Mouse (Mus musculus) brown adipose tissue, adult 24 weeks (tissue): ENCODE results near the gene Gm28374. TPM values are rescaled to one million over a fixed set of nuclear protein-coding genes. Genes with fewer than 3 reads are reported as not detected.

Experiments
- H3K27ac ChIP-seq: fragments of 200-500 bp; replicated peaks from 2 replicates; pipeline ENCODE4 v1.5.1; 2012; ENCODE audit warnings: low read depth, mild to moderate bottlenecking, low read length
- H3K4me1 ChIP-seq: fragments of 200-500 bp; 2 replicates; pipeline ENCODE4 v1.6.1; 2012; ENCODE audit warnings: low read length, mixed read lengths; ENCODE audit not compliant: control insufficient read depth, insufficient read depth, insufficient read length
- H3K4me3 ChIP-seq: fragments of 200-500 bp; 2 replicates; pipeline ENCODE4 v1.5.1; 2012; ENCODE audit warnings: low read depth, mild to moderate bottlenecking, low read length, moderate library complexity; ENCODE audit not compliant: insufficient read depth
- polyA plus RNA-seq: library from polyadenylated mRNA; stranded (reverse); fragments of >200 nt; gene quantifications from 2 replicates; pipeline ENCODE4 v1.2.4, GENCODE M21; 2012; ENCODE audit not compliant: missing spikeins, insufficient read depth, insufficient read length

The Gm28374 gene
- polyA plus RNA-seq, 1 experiment, result not detected

DNA sequence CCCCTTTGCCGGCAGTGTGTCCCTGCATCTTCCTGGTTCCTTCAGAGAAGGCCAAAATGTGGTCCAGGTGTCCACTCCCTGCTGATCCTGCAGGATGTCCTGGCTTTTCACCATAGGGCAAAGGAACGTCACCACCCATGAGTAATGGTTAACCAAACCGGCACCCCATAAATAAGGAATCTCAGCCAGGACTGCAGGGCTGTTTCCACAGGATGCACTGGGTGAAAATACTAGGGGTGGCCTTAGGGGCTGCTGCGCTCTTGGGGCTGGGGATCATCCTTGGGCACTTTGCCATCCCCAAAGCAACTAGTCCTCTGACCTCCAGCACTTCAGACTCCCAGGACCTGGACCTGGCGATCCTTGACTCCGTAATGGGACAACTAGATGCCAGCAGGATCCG is 23.5 kb upstream of the Gm28374 start, which contains the start of gene Naaladl1:
Naaladl1 (plus strand) TSS at position 197 of the 400 bp plus-strand sequence.
- no peaks in the 10 kb centered on the region for H3K4me1 ChIP-seq
- no peak within 1 kb of the TSS for H3K4me3 ChIP-seq
- H3K27ac ChIP-seq, result no peak within 1 kb of the TSS

DNA sequence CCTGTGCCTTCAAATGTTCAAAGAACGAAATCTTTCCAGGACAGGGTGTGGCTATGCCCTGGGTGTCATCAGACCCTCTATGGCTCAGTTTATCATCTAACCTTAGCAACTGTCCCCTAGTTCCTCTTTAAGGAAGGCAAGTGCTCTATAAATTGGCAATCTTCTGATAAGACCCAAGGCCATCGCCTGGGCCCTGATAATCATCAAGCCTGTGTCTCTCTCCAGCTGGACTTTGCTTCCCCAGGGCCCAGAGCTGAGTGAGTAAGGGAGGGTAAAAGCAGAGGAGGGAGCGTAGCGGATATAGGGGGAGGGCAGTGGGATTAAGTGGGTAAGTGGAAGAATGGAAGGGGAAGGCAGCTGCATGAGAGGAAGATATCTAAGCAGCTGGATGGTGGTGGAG is 22.4 kb upstream of the Gm28374 start:
- H3K4me1 ChIP-seq, result no peaks in the 10 kb centered on the region
- H3K4me3 ChIP-seq, result no peak overlapping the region
- no peak overlapping the region for H3K27ac ChIP-seq

DNA sequence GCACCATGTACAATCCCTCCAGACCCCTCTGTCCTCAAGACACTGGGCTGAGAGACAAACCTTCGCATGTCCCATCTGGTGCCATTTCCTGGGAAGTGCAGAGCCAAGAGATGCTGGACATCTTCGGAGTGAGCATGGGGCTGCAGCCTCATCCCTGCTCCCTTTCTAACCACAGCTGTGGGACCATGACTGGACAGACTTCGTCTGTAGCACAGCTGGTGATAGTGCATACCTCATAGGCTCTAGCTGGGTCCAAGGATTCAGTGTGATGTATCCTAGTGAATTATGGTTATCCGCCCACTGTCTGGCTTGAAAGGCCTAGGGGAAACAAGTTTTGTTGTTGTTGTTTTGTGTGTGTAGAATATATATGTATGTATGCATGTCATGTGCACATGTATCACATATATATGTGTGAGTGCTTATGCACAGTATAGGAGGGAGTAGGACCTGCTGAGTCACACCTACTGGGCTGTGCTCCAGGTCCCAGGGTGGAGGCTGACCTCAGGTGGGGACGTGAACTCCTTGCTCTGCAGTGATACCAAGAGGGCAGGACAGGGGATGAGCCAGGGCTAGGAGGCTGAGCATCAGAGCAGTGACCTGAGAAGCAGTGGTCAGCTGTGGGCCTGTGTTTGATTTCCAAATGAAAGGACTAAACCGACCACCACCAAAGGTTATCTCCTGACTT is 20.3 kb upstream of the Gm28374 start:
- no peak overlapping the region for H3K4me3 ChIP-seq
- no peaks in the 10 kb centered on the region for H3K4me1 ChIP-seq
- H3K27ac ChIP-seq, result no peak overlapping the region

DNA sequence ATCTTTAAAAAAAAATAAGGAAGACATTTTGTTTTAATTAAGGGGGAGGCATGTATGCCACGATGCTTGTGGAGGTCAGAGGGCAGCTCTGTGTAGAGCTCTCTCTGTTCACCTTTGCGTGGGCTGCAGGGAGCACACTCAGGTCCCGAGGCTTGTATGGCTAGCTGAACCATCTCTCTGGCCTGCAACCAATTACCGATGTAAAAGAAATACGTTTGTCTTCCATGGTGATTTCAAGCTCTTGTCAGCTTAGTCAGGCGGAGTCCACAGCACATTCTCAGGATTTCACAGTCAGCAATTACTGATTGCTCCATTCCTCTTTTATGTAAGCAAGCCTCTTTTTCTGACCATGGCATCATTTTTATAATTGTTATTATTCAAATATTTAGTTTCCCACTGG is 19.1 kb upstream of the Gm28374 start:
- no peak overlapping the region for H3K27ac ChIP-seq

DNA sequence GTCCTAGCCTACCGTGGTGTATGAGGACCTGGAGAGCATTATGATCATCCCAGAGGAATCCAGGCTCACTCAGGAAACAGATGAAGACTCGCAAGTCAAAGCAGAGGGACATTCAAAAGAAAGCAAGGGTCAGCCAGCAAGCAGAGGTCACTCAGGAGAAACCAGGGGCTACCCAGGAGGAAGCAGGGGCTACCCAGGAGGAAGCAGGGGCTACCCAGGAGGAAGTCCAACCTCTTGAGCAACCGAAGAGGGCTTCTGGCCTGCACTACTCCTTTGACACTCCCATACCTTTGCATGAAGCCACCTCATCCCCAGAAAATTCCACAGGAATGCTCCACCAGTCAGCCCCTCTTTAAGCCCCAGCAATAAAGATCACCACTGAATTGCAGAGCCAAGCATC is 15.8 kb upstream of the Gm28374 start:
- Histone ChIP-seq H3K4me3 (no peak overlapping the region), H3K4me1 (no peaks in the 10 kb centered on the region), H3K27ac (no peak overlapping the region)

More for the DNA sequence above, 19.1 kb upstream of the Gm28374 start:
- Histone ChIP-seq H3K4me3 (no peak overlapping the region), H3K4me1 (no peaks in the 10 kb centered on the region)

DNA sequence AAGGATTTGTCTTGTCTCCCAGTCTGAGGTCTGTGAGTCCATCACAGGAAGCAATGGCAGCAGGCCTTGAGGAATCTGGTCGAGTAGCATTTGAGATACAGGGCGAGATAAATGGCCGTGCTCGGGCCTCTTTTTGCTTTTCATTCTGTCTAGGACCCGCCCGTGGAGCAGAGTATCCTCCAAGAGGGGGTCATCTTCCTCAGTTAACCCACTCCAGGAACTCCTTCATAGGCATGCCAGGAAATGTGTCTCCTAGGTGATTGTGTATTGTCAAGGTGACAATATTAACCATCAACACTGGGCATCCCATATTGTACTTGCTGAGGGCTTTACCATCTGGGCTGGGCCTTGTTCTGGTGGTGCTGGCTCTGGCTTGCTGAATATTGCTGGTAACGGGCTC is 12.1 kb upstream of the Gm28374 start, which contains the start of gene AC131692.1:
AC131692.1 (plus strand) TSS at position 301 of the 400 bp plus-strand sequence.
- H3K4me3 ChIP-seq, result no peak within 1 kb of the TSS
- H3K27ac ChIP-seq, result no peak within 1 kb of the TSS
- H3K4me1 ChIP-seq, result no peaks in the 10 kb centered on the region

DNA sequence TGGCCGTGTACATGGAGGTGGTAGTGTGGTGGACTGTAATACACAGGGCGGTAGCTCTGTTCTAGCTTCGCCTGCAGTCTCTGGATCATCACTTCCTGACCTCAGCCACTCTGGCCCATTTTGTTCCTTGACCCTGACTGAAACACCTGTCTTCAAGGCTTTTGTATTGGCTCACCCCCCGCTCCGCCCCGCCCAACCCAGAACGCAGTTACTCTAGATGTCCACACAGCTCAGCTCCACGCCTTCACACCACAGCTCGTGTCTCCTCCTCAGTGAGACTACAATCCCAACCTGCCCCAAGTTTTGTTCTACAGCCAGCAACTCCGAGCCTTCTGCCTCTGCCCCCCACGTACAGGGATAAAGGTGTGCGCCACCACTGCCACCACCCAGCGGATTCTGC is 6.8 kb upstream of the Gm28374 start:
- Histone ChIP-seq H3K4me3 (no peak overlapping the region), H3K4me1 (peaks cover 2% of the 10 kb centered on the region; the same call in 1 of the 2 replicates), H3K27ac (no peak overlapping the region)

DNA sequence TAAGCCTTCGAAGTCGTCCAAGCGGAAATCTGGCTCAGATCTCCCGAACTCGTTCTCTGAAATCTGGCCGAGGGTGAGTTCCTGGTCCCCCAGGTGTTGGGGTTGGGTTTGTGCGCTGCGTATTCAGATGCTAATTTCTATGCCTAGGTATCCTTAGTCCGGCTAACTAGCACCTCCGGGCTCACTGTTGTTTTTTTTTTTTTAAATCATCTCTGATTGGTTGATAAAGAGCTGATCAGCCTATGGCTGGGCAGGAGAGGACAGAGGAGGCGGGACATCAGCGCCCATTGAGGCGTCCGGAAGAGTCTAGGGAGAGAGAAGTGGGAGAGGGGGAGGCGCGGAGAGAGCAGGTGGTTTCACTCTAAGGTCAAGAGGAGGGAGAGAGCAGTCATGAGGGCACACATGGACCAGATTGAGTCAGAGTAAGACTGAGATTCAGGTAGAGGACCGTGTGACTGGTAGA is 3.4 kb upstream of the Gm28374 start:
- Histone ChIP-seq H3K4me1 (peaks cover 4% of the 10 kb centered on the region; the same call in 1 of the 2 replicates), H3K4me3 (peak overlapping the region; percentile 61), H3K27ac (no peak overlapping the region)

DNA sequence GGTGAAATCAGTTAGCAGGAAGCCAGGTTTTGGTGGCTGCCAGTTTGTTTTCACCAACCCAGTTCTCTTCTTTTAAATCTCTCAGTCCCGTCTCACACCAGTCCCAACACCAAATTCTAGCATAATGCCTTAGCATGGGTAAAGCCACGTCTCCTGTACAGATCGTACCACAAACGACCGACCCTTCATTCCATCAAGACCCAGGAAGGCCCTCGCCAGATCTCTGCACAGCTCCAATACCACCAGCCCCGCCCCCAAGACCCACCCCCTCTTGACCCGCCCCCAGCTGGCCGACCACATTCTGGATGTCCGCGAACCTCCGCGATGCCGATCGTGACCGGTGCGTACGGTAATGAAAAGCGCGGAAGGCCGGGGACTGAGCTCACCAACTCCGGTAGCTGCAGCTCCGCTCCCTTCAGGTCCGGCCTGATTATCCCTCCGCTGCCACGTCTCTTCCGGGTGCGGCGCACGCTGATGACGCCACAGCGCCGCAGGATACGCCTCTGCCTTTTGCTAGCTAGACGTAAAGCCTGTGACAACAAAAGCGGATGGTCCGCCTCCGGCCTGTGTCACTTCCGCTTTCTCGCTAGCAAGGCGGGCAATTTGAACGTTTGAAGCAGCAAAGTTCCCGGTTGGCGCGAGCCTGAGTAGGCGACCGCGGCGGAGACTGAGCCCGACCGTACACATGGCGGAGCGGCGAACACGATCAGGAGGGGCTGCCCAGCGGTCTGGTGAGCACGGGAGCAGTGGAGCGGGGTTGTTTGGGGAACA is 2.6 kb upstream of the Gm28374 start, which contains the start of the genes Zfpl1 and Cdca5:
Zfpl1 (minus strand) TSS at position 479 of the 771 bp plus-strand sequence.
Cdca5 (plus strand) TSS at position 506 of the 771 bp plus-strand sequence.
- peaks cover 4% of the 10 kb centered on the region; the same call in 1 of the 2 replicates for H3K4me1 ChIP-seq
- peak within 1 kb of the TSS; percentile 63 for H3K4me3 ChIP-seq
- peak within 1 kb of the TSS; percentile 36 for H3K27ac ChIP-seq

DNA sequence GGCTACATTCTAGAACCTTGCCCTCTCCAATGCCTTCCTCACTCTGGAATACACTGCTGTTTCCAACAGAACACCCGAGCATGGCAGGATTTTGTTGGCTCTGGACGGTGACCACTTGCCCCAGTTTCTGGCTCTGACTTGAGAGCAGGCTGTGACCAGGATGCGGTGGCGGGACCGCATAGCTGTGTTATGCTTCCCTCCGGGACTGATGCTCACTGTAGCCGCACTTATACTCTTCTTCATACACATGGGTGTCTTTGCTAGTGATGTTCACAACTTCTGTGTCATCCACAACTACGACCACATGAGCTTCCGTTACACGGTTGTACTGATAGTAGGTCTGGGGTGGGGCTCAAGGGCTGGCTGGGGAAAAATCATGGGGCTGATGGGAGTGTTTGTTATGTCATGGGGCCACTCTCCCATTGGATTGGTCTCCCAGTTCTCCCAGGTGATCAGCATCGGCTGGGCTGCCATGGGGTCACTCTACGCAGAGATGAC is 2.0 kb downstream of the Gm28374 start, which contains the start of gene Tmem262:
Tmem262 (plus strand) TSS at position 51 of the 498 bp plus-strand sequence.
- no peak within 1 kb of the TSS for H3K4me3 ChIP-seq
- H3K4me1 ChIP-seq, result peaks cover 8% of the 10 kb centered on the region
- no peak within 1 kb of the TSS for H3K27ac ChIP-seq

DNA sequence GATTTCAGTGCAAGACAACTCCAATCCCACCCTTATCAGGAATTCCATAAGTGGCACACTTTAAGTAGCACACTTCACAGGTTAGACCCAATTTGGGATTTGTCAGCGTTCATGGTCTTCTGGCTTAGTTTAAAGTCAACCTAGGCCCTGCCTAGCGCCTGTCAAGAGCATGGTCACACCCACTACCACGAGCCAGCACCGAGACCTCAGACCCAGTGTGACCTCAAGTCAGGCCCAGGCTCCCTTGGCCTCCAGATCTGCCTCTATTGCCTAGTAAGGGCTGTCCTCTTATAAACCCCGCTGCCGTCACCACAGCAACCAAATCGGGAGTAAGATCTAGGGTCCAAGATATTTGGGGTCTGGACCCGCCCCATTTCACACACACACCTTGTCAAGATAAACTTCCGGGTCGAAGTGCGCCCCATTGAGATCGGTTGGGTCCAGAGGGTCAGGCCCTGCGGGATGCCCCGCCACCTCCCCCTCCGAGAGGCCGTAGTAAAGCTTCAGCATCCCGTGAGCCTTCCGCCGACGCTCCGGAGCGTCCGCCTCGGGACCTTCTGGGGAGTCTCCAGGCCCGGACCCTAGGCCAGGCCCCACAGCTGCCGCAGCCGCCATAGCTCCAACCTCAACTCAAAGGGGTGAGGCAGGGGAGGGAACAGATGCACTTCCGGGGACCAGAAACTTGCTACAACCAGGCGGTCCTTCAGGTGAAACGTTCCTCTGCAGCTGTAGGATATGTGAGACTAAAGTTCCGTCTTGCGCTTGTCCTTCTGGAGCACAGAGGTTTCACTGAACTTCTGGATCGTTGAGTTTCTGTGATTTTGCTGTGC is 5.3 kb downstream of the Gm28374 start, which contains the start of gene Vps51:
Vps51 (minus strand) TSS at position 668 of the 830 bp plus-strand sequence.
- Histone ChIP-seq H3K27ac (peak within 1 kb of the TSS; percentile 75), H3K4me3 (peak within 1 kb of the TSS; percentile 83), H3K4me1 (peaks cover 4% of the 10 kb centered on the region)

DNA sequence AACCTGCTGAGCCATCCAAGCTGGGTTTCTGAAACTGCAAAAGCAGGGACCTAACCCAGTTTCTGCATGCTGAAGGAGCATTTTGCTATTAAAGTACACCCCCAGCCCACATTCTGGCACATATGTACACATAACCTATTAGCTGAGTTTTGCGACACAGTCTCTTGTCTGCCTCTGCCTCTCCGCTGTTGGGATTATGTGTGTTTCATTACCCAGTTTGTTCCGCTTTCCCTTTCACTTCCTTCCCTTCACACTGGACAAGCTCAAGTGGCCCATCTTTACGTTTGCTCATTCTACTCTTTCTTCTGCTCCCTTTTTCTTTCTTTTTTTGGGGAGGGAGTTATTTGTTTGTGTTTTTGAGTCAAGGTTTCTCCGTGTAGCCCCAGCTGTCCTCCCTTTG is 8.2 kb downstream of the Gm28374 start:
- H3K4me1 ChIP-seq, result peaks cover 4% of the 10 kb centered on the region
- 0 out of 2 replicates have a peak overlapping the region, but pooled peaks have one; percentile 10 for H3K27ac ChIP-seq
- no peak overlapping the region for H3K4me3 ChIP-seq

DNA sequence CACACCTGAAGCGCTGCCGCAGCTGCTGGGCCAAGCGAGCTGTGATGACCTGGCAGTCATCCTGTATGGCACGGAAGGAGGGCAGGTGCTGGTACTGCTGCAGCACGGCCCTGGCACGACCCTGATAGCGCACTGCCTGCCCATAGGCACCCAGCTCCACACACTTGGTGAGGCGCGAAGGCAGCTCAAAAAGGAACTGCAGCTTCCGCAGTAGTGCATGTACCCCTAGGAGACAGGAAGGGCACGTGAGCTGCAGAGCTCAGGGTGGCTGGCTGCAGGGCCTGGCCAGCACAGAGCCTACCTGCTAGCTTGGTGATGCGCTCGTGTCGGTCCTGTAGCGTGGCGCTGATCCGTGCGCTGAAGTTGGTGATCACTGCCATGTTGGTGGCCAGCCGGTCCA is 10.8 kb downstream of the Gm28374 start:
- Histone ChIP-seq H3K4me1 (peaks cover 9% of the 10 kb centered on the region), H3K27ac (no peak overlapping the region)

DNA sequence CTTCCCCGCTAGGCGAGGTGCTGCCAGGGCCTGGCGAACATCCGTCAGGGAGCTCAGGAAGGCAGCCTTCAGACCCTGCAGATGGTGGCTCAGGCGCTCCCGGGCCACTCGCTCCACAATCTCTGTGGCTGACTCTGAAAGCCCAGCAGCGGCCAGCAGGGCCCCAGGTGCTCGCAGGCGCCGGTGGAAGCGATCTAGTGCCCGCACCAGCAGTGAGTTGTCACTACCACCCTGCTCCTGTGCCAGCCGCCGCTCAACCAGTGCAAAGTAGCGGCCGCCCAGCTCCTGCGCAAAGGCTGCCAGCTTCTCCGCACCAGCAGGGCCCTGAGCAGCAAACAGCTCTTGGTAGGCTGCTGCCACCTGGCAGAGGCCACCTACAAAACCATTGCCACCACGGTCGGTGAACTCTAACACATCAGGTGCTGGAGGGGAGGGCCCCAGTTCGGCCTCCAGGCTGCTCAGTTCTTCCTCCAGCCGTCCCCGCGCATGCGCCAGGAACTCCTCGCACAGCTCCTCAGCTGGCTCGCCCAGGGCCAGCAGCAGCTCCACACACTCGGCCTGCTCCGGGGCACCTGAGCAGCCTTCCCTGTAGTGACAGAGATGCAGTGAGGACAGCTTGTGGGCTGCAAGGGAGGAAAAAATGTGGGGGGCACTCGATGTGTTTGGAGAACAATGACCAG is 11.3 kb downstream of the Gm28374 start:
- H3K4me3 ChIP-seq, result no peak overlapping the region
- peaks cover 6% of the 10 kb centered on the region; the same call in 1 of the 2 replicates for H3K4me1 ChIP-seq
- H3K27ac ChIP-seq, result no peak overlapping the region

More for the DNA sequence above, 10.8 kb downstream of the Gm28374 start:
- no peak overlapping the region for H3K4me3 ChIP-seq
